Mouse (Mus musculus) stomach, postnatal 0 days (tissue): ENCODE measurements around the gene Cntn3. TPM values are rescaled to one million over a fixed set of nuclear protein-coding genes. Genes with fewer than 3 reads are reported as not detected.
"Not testable (repeated sequence)": the region's sequence is repeated elsewhere in the genome, so short reads cannot be mapped to it uniquely, and the experiment has no call there.

Source experiments
- ATAC-seq: fragments of 200-750 bp; cut with Nextera tagmentation; 2 replicates; pipeline ENCODE4 v1.8.0; 2017; ENCODE audit not compliant: low FRiP score, low TSS enrichment
- DNase-seq: peaks from one replicate; pipeline ENCODE4 v3.0.0-alpha.2; 2016; ENCODE audit warnings: low spot score
- H3K27ac ChIP-seq: fragments of 300-500 bp; sonication (generic); replicated peaks from 2 replicates; pipeline ENCODE4 v1.5.1; 2014; ENCODE audit warnings: mild to moderate bottlenecking, control low read depth
- H3K27me3 ChIP-seq: fragments of 300-500 bp; sonication (generic); 2 replicates; pipeline ENCODE4 v1.6.1; 2014; ENCODE audit warnings: low read length; ENCODE audit not compliant: control insufficient read depth, insufficient read depth
- H3K36me3 ChIP-seq: fragments of 300-500 bp; sonication (generic); 2 replicates; pipeline ENCODE4 v1.6.1; 2014; ENCODE audit warnings: low read length, mixed read lengths; ENCODE audit not compliant: control insufficient read depth, insufficient read depth
- H3K4me1 ChIP-seq: fragments of 300-500 bp; sonication (generic); replicated peaks from 2 replicates; pipeline ENCODE4 v1.6.1; 2014; ENCODE audit warnings: antibody characterized with exemption; ENCODE audit not compliant: control insufficient read depth, insufficient read depth
- H3K4me2 ChIP-seq: fragments of 300-500 bp; sonication (generic); replicated peaks from 2 replicates; pipeline ENCODE4 v1.6.1; 2014; ENCODE audit warnings: low read depth, mild to moderate bottlenecking, control low read depth, moderate library complexity
- H3K4me3 ChIP-seq: fragments of 300-500 bp; sonication (generic); 2 replicates; pipeline ENCODE4 v1.5.1; 2014; ENCODE audit warnings: low read depth, low read length, control low read depth
- H3K9ac ChIP-seq: fragments of 300-500 bp; sonication (generic); 2 replicates; pipeline ENCODE4 v1.6.1; 2014; ENCODE audit warnings: mild to moderate bottlenecking, low read length, control low read depth, mixed read lengths
- H3K9me3 ChIP-seq: fragments of 300-500 bp; sonication (generic); 2 replicates; pipeline ENCODE4 v1.6.1; 2016; ENCODE audit warnings: low read length; ENCODE audit not compliant: control insufficient read depth
- CTCF ChIP-seq: IDR thresholded peaks from 2 replicates; pipeline ENCODE4 v1.5.1; 2016; ENCODE audit warnings: antibody characterized with exemption, low read depth, mild to moderate bottlenecking, moderate library complexity
- EP300 ChIP-seq: optimal IDR thresholded peaks from 2 replicates; pipeline ENCODE3; 2016; ENCODE audit warnings: antibody characterized with exemption
- WGBS: fragments of 180-500 bp; shearing (Covaris S2); extraction: QIAGEN DNeasy Blood & Tissue Kit; methylation state at CpG from one replicate; pipeline ENCODE4 v1.1.7; 2014; 5-methylcytosine and 5-hydroxymethylcytosine counted together
- polyA plus RNA-seq: library from polyadenylated mRNA; unstranded; fragments of >200 nt; fragmentation: Nextera tagmentation; extraction: Ambion mirVana; gene quantifications from 2 replicates; pipeline ENCODE4 v1.2.1, GENCODE M21; 2015

Gene Cntn3
- 1.1 and 1.2 TPM in 2 replicates for polyA plus RNA-seq

GRCm38 (mm10) chr6:102573001-102573400 is at the start of gene Cntn3:
Gene Cntn3 (minus strand): TSS chr6:102573101.
- H3K9me3 ChIP-seq, H3K4me3 ChIP-seq, ATAC-seq, H3K4me1 ChIP-seq, H3K4me2 ChIP-seq, H3K36me3 ChIP-seq, H3K27ac ChIP-seq, DNase-seq, H3K27me3 ChIP-seq, H3K9ac ChIP-seq: not testable (repeated sequence)
- 100% methylated on average over 4 of the region's 20 CpGs for WGBS

GRCm38 (mm10) chr6:102600773-102601172 is 27.9 kb upstream of the Cntn3 start:
- ATAC-seq (no peak), DNase-seq (no peak)
- Histone ChIP-seq H3K4me1 (no peaks in the 10 kb centered on the region), H3K4me2 (no peak overlapping the region), H3K9ac (no peak overlapping the region), H3K36me3 (no peaks in the 10 kb centered on the region), H3K27ac (no peak overlapping the region), H3K9me3 (no peaks in the 10 kb centered on the region), H3K27me3 (no peaks in the 10 kb centered on the region), H3K4me3 (no peak overlapping the region)
- TF ChIP-seq CTCF (no peak), EP300 (no peak)
- 59% methylated on average over 2 of the region's 2 CpGs for WGBS

- Histone ChIP-seq H3K4me1 (no peaks in the 10 kb centered on the region), H3K9me3 (no peaks in the 10 kb centered on the region), H3K27ac (no peak overlapping the region), H3K9ac (no peak overlapping the region), H3K4me3 (no peak overlapping the region), H3K4me2 (no peak overlapping the region), H3K27me3 (no peaks in the 10 kb centered on the region), H3K36me3 (no peaks in the 10 kb centered on the region)
- 46% methylated on average over 2 of the region's 2 CpGs for WGBS
- ATAC-seq: no peak
- no peak for DNase-seq
- TF ChIP-seq EP300 (no peak), CTCF (no peak)
These were observed 24.9 kb upstream of the Cntn3 start for GRCm38 (mm10) chr6:102597756-102598155.

- Histone ChIP-seq H3K4me1 (no peaks in the 10 kb centered on the region), H3K9me3 (no peaks in the 10 kb centered on the region), H3K4me3 (no peak overlapping the region), H3K27me3 (no peaks in the 10 kb centered on the region), H3K4me2 (no peak overlapping the region), H3K27ac (no peak overlapping the region), H3K36me3 (no peaks in the 10 kb centered on the region), H3K9ac (no peak overlapping the region)
- no peak for TF ChIP-seq EP300
- TF ChIP-seq CTCF: 0 out of 2 replicates have a peak, but pooled peaks have one; percentile 22
- 85% methylated on average over 4 of the region's 4 CpGs for WGBS
- no peak for ATAC-seq
- DNase-seq: no peak
These were observed 17.2 kb upstream of the Cntn3 start for GRCm38 (mm10) chr6:102590151-102590550.

- no peaks in the 10 kb centered on the region for H3K27me3 ChIP-seq
- no peak for DNase-seq
- 19% methylated on average over 4 of the region's 4 CpGs for WGBS
These were observed 16.4 kb upstream of the Cntn3 start for GRCm38 (mm10) chr6:102589311-102589710.

GRCm38 (mm10) chr6:102586056-102586455 is 13.2 kb upstream of the Cntn3 start:
- no peak overlapping the region for H3K4me3 ChIP-seq
- H3K4me1 ChIP-seq: no peaks in the 10 kb centered on the region
- H3K36me3 ChIP-seq: no peaks in the 10 kb centered on the region
- no peaks in the 10 kb centered on the region for H3K27me3 ChIP-seq
- H3K9me3 ChIP-seq: no peaks in the 10 kb centered on the region
- no peak for ATAC-seq
- H3K4me2 ChIP-seq: no peak overlapping the region
- no peak overlapping the region for H3K9ac ChIP-seq
- DNase-seq: no peak
- no peak for TF ChIP-seq EP300
- TF ChIP-seq CTCF: no peak
- H3K27ac ChIP-seq: no peak overlapping the region

More at GRCm38 (mm10) chr6:102589311-102589710, 16.4 kb upstream of the Cntn3 start:
- Histone ChIP-seq H3K4me2 (no peak overlapping the region), H3K36me3 (no peaks in the 10 kb centered on the region), H3K9ac (no peak overlapping the region), H3K9me3 (no peaks in the 10 kb centered on the region), H3K4me1 (no peaks in the 10 kb centered on the region), H3K4me3 (no peak overlapping the region), H3K27ac (no peak overlapping the region)
- no peak for ATAC-seq
- no peak for TF ChIP-seq EP300
- TF ChIP-seq CTCF: no peak
